Comparison of ENCODE assay signal across 13 mouse cellular contexts in the genomic region with DNA sequence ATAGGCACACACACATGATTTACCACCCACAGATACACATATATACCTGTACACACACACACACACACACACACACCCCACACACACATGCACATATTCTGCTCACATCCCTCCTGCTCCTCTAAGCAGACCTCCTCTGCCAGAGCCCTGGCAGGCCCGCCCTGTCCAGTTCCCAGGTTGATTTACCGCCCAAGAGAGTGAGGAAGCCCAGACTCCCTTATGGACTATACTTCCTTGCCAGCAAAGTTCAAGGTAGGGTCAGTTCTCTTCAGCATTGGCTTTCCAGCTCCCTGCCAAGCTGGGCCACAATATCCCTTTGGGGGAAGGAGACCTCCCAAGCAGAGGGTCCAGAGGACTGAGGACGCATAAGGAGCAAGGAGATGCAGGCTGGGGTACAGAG.
A peak's percentile ranks its signal among the peaks of the same experiment; 100 is the strongest.
DNase-seq lines count a peak whose midpoint lies in the region; ATAC-seq lines count a peak whose summit lies in the region.
"Had no signal": no experiment of that assay in that cellular context is flagged by ENCODE, and none has a peak within 500 bp of the region (broad histone marks: within the 10 kb centered on the region; RNA-seq: fewer than 3 reads in every experiment).

No protein-coding gene starts in this region.

- H3K27ac ChIP-seq in heart, embryonic 13.5 days (replicated peaks) = peak overlapping the region; percentile 32; the same call in 1 of the 2 replicates
- H3K27ac ChIP-seq in heart, embryonic 11.5 days (ENCODE audit: low read depth, low read length) = no peak overlapping the region
- H3K27ac ChIP-seq: forebrain, embryonic 12.5 days; limb, embryonic 13.5 days had no signal

- peaks cover 30% of the 10 kb centered on the region for H3K4me1 ChIP-seq in heart, embryonic 13.5 days
- peaks cover 6% of the 10 kb centered on the region; the same call in 1 of the 2 replicates for H3K4me1 ChIP-seq in heart, embryonic 11.5 days (ENCODE audit: control insufficient read depth, insufficient read depth, low read length)

- no peak overlapping the region for H3K4me3 ChIP-seq in heart, embryonic 13.5 days
- H3K4me3 ChIP-seq in heart, embryonic 11.5 days (ENCODE audit: low read depth, low read length) = no peak overlapping the region
- H3K4me3 ChIP-seq: forebrain, embryonic 12.5 days; limb, embryonic 13.5 days had no signal

- H3K9me3 ChIP-seq in heart, embryonic 13.5 days = no peaks in the 10 kb centered on the region
- H3K9me3 ChIP-seq in heart, embryonic 11.5 days (replicated peaks; ENCODE audit: control insufficient read depth, low read length) = no peaks in the 10 kb centered on the region
- H3K9me3 ChIP-seq: forebrain, embryonic 12.5 days; limb, embryonic 13.5 days had no signal

- no peak for ATAC-seq in heart, embryonic 13.5 days (ENCODE audit: extremely low read depth, insufficient number of reproducible peaks, low FRiP score, low TSS enrichment)
- no peak for ATAC-seq in heart, embryonic 11.5 days (replicated peaks; ENCODE audit: insufficient number of reproducible peaks, low FRiP score, low TSS enrichment)
- ATAC-seq: liver, postnatal 0 days; Patski had no signal

- WGBS in heart, embryonic 13.5 days = 43% methylated on average over 3 of the region's 3 CpGs
- 54% methylated on average over 3 of the region's 3 CpGs for WGBS in heart, embryonic 11.5 days (ENCODE audit: insufficient replicate concordance)

- no peaks in the 10 kb centered on the region for H3K36me3 ChIP-seq in heart, embryonic 13.5 days
- H3K36me3 ChIP-seq in heart, embryonic 11.5 days (ENCODE audit: control insufficient read depth, insufficient read depth, low read length) = no peaks in the 10 kb centered on the region
- H3K36me3 ChIP-seq: forebrain, embryonic 12.5 days; limb, embryonic 13.5 days had no signal

- 0 out of 2 replicates have a peak, but pooled peaks cover 2% of the 10 kb centered on the region for H3K27me3 ChIP-seq in heart, embryonic 13.5 days (replicated peaks)
- no peaks in the 10 kb centered on the region for H3K27me3 ChIP-seq in heart, embryonic 11.5 days (ENCODE audit: control insufficient read depth, insufficient read depth, low read length)
- H3K27me3 ChIP-seq: forebrain, embryonic 12.5 days; limb, embryonic 13.5 days had no signal

- no peak overlapping the region for H3K4me2 ChIP-seq in heart, embryonic 13.5 days
- H3K4me2 ChIP-seq in heart, embryonic 11.5 days = no peak overlapping the region
- H3K4me2 ChIP-seq: forebrain, embryonic 12.5 days; limb, embryonic 13.5 days had no signal

- peak; percentile 44 for DNase-seq in lung, postnatal 10 days
- no peak for DNase-seq in lung, postnatal 25 days (ENCODE audit: low spot score)
- peak; percentile 59 for DNase-seq in kidney, postnatal 14 days
- DNase-seq in yolk sac, embryonic 10.5 days (ENCODE audit: low spot score) = peak; percentile 50
- no peak for DNase-seq in thymus, postnatal 10 days (ENCODE audit: low spot score in 2 of 2)
- DNase-seq: cerebellum, postnatal 36 days; layer of hippocampus, postnatal 36 days; liver, postnatal 0 days had no signal

- no peak overlapping the region for H3K9ac ChIP-seq in heart, embryonic 13.5 days
- H3K9ac ChIP-seq in heart, embryonic 11.5 days (ENCODE audit: low read depth, low read length) = no peak overlapping the region
- H3K9ac ChIP-seq: forebrain, embryonic 12.5 days; limb, embryonic 13.5 days; liver, postnatal 0 days had no signal

Comparison
In these comparisons a context has a peak if more than half of its experiments do, and no peak if none do; other contexts are left out.
1. DNase-seq: peak in lung, postnatal 10 days (single experiment), kidney, postnatal 14 days (single experiment) and yolk sac, embryonic 10.5 days (single experiment); none in lung, postnatal 25 days (single experiment) and thymus, postnatal 10 days (0 of 2).